Mouse (Mus musculus) naive thymus-derived CD4-positive, alpha-beta T cell, adult 5 months (primary cell): ENCODE measurements around the gene Nox1. TPM values are rescaled to one million over a fixed set of nuclear protein-coding genes. Genes with fewer than 3 reads are reported as not detected.

Experiments
- polyA plus RNA-seq: library from polyadenylated mRNA; unstranded; fragments of 100-300 nt; shearing (Covaris generic); gene quantifications from one replicate; pipeline ENCODE4 v1.2.1, GENCODE M21; 2017

The Nox1 gene
- polyA plus RNA-seq: not detected

DNA sequence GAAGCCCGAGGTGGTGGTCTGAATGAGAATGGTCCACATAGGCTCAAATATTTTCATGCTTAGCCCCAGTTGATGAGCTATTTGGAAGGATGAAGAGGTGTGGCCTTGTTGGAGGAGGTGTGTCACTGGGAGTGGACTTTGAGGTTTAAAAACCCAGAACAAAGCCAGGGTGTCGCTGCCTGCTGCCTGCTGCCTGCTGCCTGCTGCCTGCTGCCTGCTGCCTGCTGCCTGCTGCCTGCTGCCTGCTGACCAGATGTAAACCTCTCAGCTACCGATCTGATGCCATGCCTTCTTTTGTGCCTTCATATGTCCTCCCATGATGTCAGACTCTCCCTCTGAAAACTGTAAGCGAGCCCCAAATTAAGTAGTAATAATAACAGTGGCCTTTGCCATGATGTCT is at the start of gene Nox1:
Gene Nox1 (minus strand): TSS at position 101 of the 400 bp plus-strand sequence.

DNA sequence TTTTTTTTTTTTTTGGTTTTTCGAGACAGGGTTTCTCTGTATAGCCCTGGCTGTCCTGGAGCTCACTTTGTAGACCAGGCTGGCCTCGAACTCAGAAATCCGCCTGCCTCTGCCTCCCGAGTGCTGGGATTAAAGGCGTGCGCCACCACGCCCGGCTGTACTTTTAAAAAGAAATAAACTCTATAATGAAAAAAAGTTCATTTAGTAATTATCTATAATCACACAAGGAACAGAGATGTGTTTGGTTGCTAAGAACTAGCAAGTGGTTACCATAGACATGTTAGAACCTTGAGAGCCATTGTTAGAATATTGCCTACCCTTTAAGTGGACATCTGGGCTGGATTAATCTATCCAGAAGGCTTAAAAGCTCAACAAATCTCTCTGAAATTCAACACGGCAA is 34.6 kb downstream of the Nox1 start, which contains the start of gene Arl13a:
Gene Arl13a (plus strand): TSS at position 301 of the 400 bp plus-strand sequence.

DNA sequence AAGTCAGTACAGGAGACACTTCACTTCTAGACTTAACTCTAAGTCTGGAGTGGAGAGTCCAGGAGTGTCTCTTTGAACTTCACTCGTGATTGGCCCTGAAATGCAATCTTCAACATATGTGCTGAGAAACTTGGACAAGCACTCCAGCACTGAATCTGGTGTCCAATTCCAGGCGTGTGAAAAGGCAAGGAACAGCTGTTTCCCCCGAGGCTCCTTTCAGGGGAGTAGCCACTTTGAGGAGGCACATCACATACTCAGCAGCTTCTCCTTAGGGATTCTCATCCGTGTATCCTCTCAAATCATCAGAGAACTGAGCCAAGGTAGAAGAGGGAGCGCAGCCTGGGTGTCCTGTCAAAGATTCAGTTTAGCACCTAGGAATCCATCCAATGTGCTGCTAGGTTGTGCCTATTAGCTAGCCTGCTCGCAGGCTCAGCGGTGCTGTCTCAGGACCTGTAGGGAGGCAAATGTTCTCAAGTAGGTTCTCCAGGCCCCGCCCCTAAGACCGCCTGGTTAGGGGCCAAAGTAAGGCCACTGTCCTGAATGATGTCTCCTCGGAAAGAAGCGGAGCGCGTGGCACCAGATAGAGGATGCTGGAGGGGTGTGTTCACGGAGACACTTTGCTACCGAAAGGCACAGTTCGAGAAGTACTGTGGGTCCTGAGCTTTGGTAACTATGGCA is 59.6 kb downstream of the Nox1 start, which contains the start of gene Xkrx:
Gene Xkrx (minus strand): TSS at position 34 of the 678 bp plus-strand sequence.

DNA sequence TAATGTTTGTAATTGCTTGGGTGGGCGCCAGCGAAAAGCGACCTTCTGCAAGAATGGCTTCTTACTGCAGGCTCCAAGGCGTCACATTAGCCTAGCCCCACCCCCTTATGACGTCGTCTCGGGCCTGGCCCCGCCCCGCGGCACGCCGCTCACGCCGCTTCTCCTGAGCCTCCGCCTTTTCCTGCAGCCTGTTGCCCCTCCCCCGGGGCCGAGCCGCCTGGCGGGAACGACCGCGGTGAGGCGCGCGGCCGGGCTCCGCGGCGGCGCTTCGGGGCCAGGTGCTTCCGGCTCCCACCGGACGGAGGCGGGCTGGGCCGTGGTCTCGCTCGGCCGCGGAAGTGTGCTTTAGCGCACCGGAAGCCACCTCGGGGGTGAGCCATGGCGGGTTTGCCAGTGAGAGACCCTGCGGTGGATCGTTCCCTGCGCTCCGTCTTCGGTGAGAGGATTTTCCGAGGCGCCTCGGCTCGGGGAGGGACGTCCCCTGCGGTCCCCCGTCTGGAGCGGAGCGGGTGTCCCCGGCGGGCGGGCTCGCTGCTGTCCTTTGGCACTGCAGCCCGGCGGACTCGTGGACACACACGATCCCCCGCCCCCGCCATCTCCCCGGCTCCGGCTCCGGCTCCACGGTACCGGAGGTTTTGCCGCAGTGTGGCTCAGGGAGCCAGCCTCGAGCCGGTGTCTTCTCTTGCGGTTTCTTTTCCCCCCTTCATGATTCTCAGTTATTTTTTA is 162.6 kb downstream of the Nox1 start, which contains the start of gene Cstf2:
Gene Cstf2 (plus strand): TSS at position 201 of the 726 bp plus-strand sequence.

Other genes starting within 250 kb of the Nox1 start
- not detected for gene Sytl4, start 240.1 kb downstream of the Nox1 start, polyA plus RNA-seq
- 53.5 TPM for gene Cstf2, start 162.8 kb downstream of the Nox1 start, polyA plus RNA-seq
- 13.0 TPM for gene Xkrx, start 59.9 kb downstream of the Nox1 start, polyA plus RNA-seq
- gene Arl13a, start 34.5 kb downstream of the Nox1 start, polyA plus RNA-seq: not detected
- gene Trmt2b, start 55.0 kb upstream of the Nox1 start, polyA plus RNA-seq: 22.0 TPM
- 0.47 TPM for gene Tmem35a, start 73.3 kb upstream of the Nox1 start, polyA plus RNA-seq
- gene Cenpi, start 86.1 kb upstream of the Nox1 start, polyA plus RNA-seq: 1.6 TPM
- not detected for gene Drp2, start 182.6 kb upstream of the Nox1 start, polyA plus RNA-seq